Mouse (Mus musculus) embryonic facial prominence, embryonic 13.5 days (tissue): Measurements from ENCODE around the gene Eif5a. TPM values are rescaled to one million over a fixed set of nuclear protein-coding genes. Genes with fewer than 3 reads are reported as not detected.
A peak's percentile ranks its signal among the peaks of the same experiment; 100 is the strongest.

Source experiments
- ATAC-seq: fragments of 200-750 bp; cut with Nextera tagmentation; 2 replicates; pipeline ENCODE4 v1.8.0; 2017; ENCODE audit warnings: low read depth; ENCODE audit not compliant: insufficient number of reproducible peaks, insufficient read depth, low FRiP score, low TSS enrichment
- H3K27ac ChIP-seq: fragments of 300-500 bp; sonication (generic); 2 replicates; pipeline ENCODE4 v1.5.1; 2015; ENCODE audit warnings: moderate library complexity, mild to moderate bottlenecking, inconsistent platforms
- H3K27me3 ChIP-seq: fragments of 300-500 bp; sonication (generic); 2 replicates; pipeline ENCODE4 v1.6.1; 2015; ENCODE audit warnings: mild to moderate bottlenecking, inconsistent platforms
- H3K36me3 ChIP-seq: fragments of 300-500 bp; sonication (generic); 2 replicates; pipeline ENCODE4 v1.6.1; 2015; ENCODE audit warnings: mild to moderate bottlenecking, inconsistent platforms
- H3K4me1 ChIP-seq: fragments of 300-500 bp; sonication (generic); 2 replicates; pipeline ENCODE4 v1.6.1; 2015; ENCODE audit warnings: inconsistent platforms
- H3K4me2 ChIP-seq: fragments of 300-500 bp; sonication (generic); 2 replicates; pipeline ENCODE4 v1.6.1; 2015; ENCODE audit warnings: moderate library complexity, mild to moderate bottlenecking, inconsistent platforms
- H3K4me3 ChIP-seq: fragments of 300-500 bp; sonication (generic); 2 replicates; pipeline ENCODE4 v1.5.1; 2015; ENCODE audit warnings: mild to moderate bottlenecking, inconsistent platforms
- H3K9ac ChIP-seq: fragments of 300-500 bp; sonication (generic); 2 replicates; pipeline ENCODE4 v1.6.1; 2015; ENCODE audit warnings: mild to moderate bottlenecking, inconsistent platforms
- H3K9me3 ChIP-seq: fragments of 300-500 bp; sonication (generic); 2 replicates; pipeline ENCODE4 v1.6.1; 2016; ENCODE audit warnings: inconsistent platforms
- WGBS: fragments of 180-500 bp; shearing (Covaris S2); methylation state at CpG from one replicate; pipeline ENCODE4 v1.1.7; 2015; ENCODE audit warnings: mixed read lengths; 5-methylcytosine and 5-hydroxymethylcytosine counted together
- polyA plus RNA-seq: library from polyadenylated mRNA; unstranded; fragments of >200 nt; fragmentation: Nextera tagmentation; extraction: Ambion mirVana; gene quantifications from 2 replicates; pipeline ENCODE4 v1.2.1, GENCODE M21; 2015

Gene Eif5a
- polyA plus RNA-seq, 1 experiment from 2014 or later: 1,689 TPM

DNA sequence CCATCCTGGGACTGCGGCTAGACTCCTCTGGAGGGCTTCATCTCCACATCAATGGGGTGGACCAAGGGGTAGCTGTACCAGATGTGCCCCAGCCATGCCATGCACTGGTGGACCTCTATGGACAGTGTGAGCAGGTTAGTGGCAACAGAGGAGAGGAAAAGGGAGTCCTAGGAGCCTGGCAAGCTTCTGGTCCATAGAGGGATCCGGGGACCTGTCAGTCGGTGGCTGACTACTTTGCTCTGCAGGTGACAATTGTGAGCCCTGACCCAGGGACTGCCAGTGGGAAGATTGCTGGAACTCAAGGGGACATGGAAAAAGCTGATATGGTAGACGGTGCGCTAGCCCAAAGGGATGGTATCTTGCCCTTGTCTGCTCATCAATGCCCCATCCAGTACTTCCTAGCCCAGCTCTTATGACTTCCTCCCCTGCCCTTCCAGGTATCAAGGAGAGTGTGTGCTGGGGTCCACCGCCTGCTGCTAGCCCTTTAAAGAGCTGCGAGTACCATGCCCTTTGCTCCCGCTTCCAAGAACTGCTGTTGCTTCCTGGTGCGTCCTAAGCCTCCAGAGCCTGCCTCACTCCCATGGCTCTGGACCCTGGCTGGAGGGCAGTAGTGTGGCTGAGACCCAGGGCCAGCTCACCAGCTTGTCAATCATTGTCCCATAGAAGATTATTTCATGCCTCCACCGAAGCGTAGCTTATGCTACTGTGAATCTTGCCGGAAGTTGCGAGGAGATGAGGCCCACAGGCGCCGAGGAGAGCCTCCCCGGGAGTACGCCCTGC lies 10.8 kb downstream of the Eif5a start:
- Histone ChIP-seq H3K27me3 (no peaks in the 10 kb centered on the region), H3K9me3 (no peaks in the 10 kb centered on the region), H3K4me2 (no peak overlapping the region), H3K27ac (no peak overlapping the region), H3K4me1 (peaks cover 27% of the 10 kb centered on the region), H3K36me3 (peaks cover 87% of the 10 kb centered on the region), H3K9ac (no peak overlapping the region), H3K4me3 (no peak overlapping the region)
- 90% methylated on average over 17 of the region's 17 CpGs for WGBS
- ATAC-seq: no peak

DNA sequence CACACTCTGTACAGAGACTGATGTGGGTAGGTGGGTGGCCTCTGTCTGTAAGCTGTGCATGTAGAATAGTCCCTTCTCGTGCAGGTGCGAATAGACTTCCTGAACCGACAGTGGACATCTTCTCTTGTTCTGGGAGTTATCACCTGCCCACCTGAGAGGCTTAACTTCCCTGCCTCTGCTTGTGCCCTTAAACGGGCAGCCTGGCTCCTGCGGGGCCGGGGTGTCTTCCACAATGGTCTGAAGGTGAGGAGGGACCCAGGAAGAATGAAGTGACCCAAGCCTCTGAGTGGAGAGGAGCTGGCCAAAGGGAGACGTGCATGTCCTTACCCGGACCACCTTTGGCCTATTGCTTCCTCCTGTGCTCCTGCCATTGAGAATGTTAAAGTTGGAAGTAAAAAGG lies 11.6 kb downstream of the Eif5a start:
- Histone ChIP-seq H3K27me3 (no peaks in the 10 kb centered on the region), H3K9ac (no peak overlapping the region), H3K4me1 (peaks cover 19% of the 10 kb centered on the region), H3K27ac (no peak overlapping the region), H3K4me3 (no peak overlapping the region), H3K9me3 (no peaks in the 10 kb centered on the region), H3K36me3 (peaks cover 87% of the 10 kb centered on the region), H3K4me2 (no peak overlapping the region)
- no peak for ATAC-seq
- WGBS: 92% methylated on average over 8 of the region's 8 CpGs

DNA sequence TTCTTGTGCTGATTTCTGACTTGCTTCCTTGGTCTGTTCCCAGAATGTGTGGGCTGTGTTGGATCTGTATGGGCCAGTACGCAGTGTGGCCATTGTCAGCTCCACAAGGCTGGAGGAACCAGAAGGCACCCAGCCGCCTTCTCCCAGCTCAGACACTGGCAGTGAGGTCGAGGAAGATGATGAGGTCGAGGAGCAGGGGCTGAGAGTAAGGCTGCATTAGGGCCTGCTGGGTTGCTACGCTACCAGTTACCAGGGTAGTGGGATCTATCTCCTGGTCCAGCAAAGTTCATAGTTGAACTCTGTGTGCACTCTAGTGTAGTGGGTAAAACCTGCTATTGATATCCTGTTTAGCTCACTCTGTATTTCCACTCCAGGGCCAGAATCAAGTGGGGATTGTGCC lies 12.6 kb downstream of the Eif5a start:
- Histone ChIP-seq H3K4me2 (no peak overlapping the region), H3K36me3 (peaks cover 93% of the 10 kb centered on the region), H3K4me3 (no peak overlapping the region), H3K4me1 (peaks cover 9% of the 10 kb centered on the region), H3K9me3 (no peaks in the 10 kb centered on the region), H3K9ac (no peak overlapping the region), H3K27me3 (no peaks in the 10 kb centered on the region), H3K27ac (no peak overlapping the region)
- ATAC-seq: no peak
- 87% methylated on average over 5 of the region's 5 CpGs for WGBS

DNA sequence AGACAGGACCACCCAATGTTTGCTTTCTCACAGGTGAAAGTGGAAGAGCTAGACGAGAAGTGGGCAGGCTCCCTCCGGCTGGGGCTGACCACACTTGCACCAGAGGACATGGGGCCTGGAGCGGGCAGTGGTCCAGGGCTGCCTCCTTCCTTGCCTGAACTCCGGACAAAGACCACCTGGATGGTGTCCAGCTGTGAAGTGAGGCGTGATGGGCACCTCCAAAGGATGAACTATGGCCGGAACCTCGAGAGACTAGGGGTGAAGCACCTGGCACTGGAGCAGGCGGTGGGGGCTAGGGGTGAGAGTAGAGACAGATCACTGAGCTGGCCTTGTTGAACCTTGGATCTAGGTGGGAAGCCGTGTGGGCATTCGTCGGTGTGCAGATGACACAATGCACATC lies 13.1 kb downstream of the Eif5a start:
- Histone ChIP-seq H3K9me3 (no peaks in the 10 kb centered on the region), H3K27me3 (no peaks in the 10 kb centered on the region), H3K4me1 (peaks cover 9% of the 10 kb centered on the region), H3K4me2 (no peak overlapping the region), H3K9ac (peak overlapping the region; percentile 40; the same call in 1 of the 2 replicates), H3K27ac (no peak overlapping the region), H3K36me3 (peaks cover 98% of the 10 kb centered on the region), H3K4me3 (no peak overlapping the region)
- ATAC-seq: no peak
- WGBS: 96% methylated on average over 11 of the region's 11 CpGs

DNA sequence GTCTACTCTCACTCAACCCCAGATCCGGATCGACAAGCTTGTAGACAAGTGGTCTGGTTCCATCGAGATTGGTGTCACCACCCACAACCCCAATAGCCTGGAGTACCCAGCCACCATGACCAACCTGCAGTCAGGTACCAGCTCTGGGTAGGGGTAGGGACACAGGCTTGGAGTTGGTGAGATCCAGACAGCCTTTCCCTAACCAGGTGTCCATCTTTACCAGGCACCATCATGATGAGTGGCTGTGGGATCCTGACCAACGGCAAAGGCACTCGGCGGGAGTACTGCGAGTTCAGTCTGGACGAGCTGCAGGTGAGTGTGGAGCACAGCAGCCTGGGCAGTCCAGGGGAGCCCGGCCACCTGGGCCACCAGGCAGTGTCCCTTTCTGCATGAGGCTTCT lies 17.4 kb downstream of the Eif5a start:
- H3K27ac ChIP-seq: no peak overlapping the region
- no peaks in the 10 kb centered on the region for H3K27me3 ChIP-seq
- 95% methylated on average over 9 of the region's 9 CpGs for WGBS
- no peaks in the 10 kb centered on the region for H3K9me3 ChIP-seq
- H3K4me3 ChIP-seq: no peak overlapping the region
- H3K4me1 ChIP-seq: peaks cover 20% of the 10 kb centered on the region
- ATAC-seq: no peak
- H3K4me2 ChIP-seq: no peak overlapping the region
- 0 out of 2 replicates have a peak overlapping the region, but pooled peaks have one; percentile 2 for H3K9ac ChIP-seq
- peaks cover 62% of the 10 kb centered on the region for H3K36me3 ChIP-seq

DNA sequence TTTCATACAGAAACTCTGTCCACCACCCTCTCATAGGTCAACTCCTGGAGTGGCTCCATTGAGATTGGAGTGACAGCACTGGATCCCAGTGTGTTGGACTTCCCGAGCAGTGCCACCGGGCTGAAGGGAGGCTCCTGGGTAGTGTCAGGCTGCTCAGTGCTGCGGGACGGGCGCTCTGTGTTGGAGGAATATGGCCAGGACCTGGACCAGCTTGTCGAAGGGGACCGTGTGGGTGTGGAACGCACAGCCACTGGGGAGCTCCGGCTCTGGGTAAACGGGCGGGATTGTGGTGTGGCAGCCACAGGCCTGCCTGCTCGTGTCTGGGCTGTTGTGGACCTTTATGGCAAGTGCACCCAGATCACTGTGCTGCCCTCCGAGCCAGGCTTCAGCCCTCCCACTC lies 18.8 kb downstream of the Eif5a start:
- H3K27me3 ChIP-seq: no peaks in the 10 kb centered on the region
- no peak for ATAC-seq
- H3K4me2 ChIP-seq: peak overlapping the region; percentile 83
- no peaks in the 10 kb centered on the region for H3K9me3 ChIP-seq
- H3K9ac ChIP-seq: peak overlapping the region; percentile 96
- H3K4me3 ChIP-seq: peak overlapping the region; percentile 78
- peaks cover 48% of the 10 kb centered on the region for H3K36me3 ChIP-seq
- no peak overlapping the region for H3K27ac ChIP-seq
- peaks cover 28% of the 10 kb centered on the region for H3K4me1 ChIP-seq
- 88% methylated on average over 13 of the region's 13 CpGs for WGBS

DNA sequence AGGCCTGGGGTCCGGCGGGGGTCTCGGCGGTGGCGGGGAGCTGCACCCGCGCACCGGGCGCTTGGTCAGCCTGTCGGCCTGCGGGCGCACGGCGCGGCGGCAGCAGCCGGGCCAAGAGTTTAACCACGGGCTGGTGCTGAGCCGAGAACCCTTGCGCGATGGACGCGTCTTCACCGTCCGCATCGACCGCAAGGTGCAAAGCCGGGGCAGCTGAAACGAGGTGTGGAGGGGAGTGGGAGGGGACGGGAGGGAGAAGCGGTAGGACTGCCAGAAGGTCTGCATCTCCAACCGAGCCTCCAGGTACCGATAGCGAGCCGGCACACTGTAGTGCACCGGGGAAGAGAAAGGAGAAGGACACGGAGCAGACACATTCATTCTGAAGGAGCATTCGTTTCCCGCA lies 19.8 kb downstream of the Eif5a start:
- H3K9me3 ChIP-seq: no peaks in the 10 kb centered on the region
- peak overlapping the region; percentile 83 for H3K4me2 ChIP-seq
- no peak for ATAC-seq
- H3K27me3 ChIP-seq: no peaks in the 10 kb centered on the region
- H3K9ac ChIP-seq: peak overlapping the region; percentile 96
- 1% methylated on average over 39 of the region's 39 CpGs for WGBS
- H3K27ac ChIP-seq: peak overlapping the region; percentile 97
- peak overlapping the region; percentile 78 for H3K4me3 ChIP-seq
- H3K36me3 ChIP-seq: peaks cover 39% of the 10 kb centered on the region
- peaks cover 28% of the 10 kb centered on the region for H3K4me1 ChIP-seq

DNA sequence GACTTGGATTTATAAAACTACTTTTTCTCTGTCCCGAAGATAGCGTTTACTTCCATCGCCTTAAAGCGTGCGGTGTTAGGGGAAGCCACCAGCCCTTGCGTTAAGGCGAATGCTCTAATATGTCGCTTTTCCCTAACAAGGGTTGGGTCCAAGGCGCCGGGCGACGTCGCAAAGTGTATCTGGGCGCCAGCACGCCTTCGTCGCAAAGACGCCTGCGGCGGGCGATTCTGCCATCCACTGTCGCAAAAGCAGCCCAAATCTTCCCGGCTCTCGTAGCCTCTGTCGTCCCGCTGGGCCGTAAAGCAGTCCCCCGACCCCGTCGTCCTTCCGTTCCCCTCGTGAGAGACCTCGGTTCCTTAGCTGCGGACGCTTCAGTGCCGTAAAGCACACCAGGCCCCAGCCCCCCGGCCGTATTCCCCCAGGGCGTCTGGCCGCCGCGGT lies 20.3 kb downstream of the Eif5a start:
- Histone ChIP-seq H3K4me2 (peak overlapping the region; percentile 83), H3K4me1 (peaks cover 28% of the 10 kb centered on the region), H3K4me3 (peak overlapping the region; percentile 78), H3K36me3 (peaks cover 33% of the 10 kb centered on the region), H3K27me3 (no peaks in the 10 kb centered on the region), H3K27ac (peak overlapping the region; percentile 97), H3K9me3 (no peaks in the 10 kb centered on the region), H3K9ac (peak overlapping the region; percentile 96)
- under 1% methylated on average over 42 of the region's 42 CpGs for WGBS
- peak; percentile 76 for ATAC-seq

DNA sequence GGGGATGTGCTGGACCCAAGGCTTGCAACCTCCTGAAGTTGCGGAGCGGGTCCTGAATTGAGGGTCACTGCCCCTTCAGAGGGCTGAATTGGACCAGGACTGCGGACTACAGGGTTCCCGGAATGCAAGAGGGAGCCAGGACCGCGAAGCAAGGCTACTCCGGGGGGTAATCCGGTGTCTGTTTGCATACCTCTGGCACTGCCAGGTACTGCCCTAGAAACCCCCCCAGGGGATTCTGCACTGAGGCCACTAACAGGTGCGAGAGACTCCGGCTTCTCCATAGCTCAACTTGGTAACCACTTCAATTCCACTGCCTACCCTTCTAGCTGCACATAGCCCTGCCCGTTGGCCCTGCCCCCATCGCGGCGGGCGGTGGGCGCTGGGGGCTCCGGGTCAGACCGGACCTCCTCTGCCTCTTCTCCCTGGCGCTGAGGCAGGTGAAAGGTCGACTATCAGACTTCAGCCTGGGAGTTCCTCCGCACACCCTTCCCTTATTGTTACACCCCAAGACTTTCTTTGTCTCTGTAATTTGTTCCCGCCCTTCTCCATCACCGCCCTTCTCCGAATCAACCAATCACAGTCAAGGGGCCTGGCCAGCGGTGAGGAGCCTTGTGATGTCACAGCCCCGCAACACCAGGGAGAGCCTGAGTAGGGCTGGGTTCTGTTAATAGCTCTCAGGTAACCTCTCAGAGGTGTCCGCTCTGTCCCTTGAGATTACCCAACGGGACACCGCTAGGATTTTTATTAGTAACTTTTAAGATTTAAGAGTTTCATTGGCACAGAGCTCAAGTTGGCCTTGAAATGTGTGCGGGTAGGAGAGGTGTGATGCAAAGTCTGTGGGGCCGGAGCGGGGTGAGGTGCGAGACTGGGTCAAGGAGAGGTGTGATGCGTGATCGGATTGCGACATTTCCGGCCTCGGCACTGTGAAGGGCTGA lies 21.0 kb downstream of the Eif5a start, which contains the start of the genes 2810408A11Rik and Neurl4:
Gene 2810408A11Rik (minus strand): TSS at position 517 of the 935 bp plus-strand sequence.
Gene Neurl4 (plus strand): TSS at position 602 of the 935 bp plus-strand sequence.
- peak within 1 kb of the TSS; percentile 83 for H3K4me2 ChIP-seq
- peaks cover 28% of the 10 kb centered on the region for H3K4me1 ChIP-seq
- no peaks in the 10 kb centered on the region for H3K9me3 ChIP-seq
- peak within 1 kb of the TSS; percentile 96 for H3K9ac ChIP-seq
- H3K4me3 ChIP-seq: peak within 1 kb of the TSS; percentile 78
- peak within 1 kb of the TSS; percentile 97 for H3K27ac ChIP-seq
- peaks cover 26% of the 10 kb centered on the region for H3K36me3 ChIP-seq
- H3K27me3 ChIP-seq: no peaks in the 10 kb centered on the region
- WGBS: 0% methylated on average over 38 of the region's 38 CpGs
- peak; percentile 92 for ATAC-seq

DNA sequence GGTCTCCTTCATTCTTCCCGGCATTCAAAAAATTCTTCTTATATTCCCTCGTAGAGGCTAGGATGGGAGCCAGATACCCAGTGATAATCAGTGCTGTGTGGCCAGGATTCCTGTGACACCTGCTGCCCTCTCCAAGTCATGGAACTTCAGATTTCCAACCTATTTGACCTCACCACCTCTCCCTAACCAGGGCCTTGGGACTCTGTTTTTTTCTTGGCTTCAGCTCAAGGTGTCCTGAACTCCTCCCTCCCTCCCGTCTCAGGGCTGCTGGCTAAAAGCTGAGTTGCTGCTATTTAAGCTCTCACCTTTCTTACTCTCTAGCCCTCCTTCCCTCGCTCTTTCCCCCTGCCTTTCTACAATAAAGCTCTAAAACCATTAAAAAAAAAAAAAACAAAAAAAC lies 21.9 kb downstream of the Eif5a start:
- Histone ChIP-seq H3K4me2 (peak overlapping the region; percentile 83), H3K27me3 (no peaks in the 10 kb centered on the region), H3K9ac (peak overlapping the region; percentile 96), H3K4me1 (peaks cover 28% of the 10 kb centered on the region), H3K36me3 (peaks cover 17% of the 10 kb centered on the region), H3K9me3 (no peaks in the 10 kb centered on the region), H3K27ac (peak overlapping the region; percentile 97; the same call in 1 of the 2 replicates), H3K4me3 (peak overlapping the region; percentile 78)
- no peak for ATAC-seq
- 21% methylated on average over 4 of the region's 4 CpGs for WGBS

DNA sequence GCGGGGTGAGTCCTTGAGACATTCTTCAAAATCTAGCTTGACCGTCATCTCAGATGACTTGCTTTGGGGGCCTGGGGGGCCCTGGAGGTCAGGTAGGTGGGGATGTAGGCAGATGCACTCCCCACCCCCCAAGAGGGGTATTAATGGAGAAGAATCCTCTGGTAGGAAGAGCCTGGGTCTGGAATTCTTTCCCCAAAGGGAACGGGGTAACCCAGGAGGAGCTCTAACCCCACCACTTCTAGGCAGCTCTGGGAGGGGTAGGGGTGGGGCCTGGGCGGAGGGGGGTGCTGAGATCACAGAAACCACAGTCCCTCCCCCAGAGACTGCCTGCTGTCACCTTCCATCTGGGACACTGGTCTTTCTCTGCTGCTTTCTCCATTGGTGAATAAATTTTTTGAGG lies 26.5 kb downstream of the Eif5a start, which contains the start of gene Acap1:
Gene Acap1 (minus strand): TSS at position 249 of the 400 bp plus-strand sequence.
- Histone ChIP-seq H3K36me3 (no peaks in the 10 kb centered on the region), H3K4me2 (no peak within 1 kb of the TSS), H3K9ac (no peak within 1 kb of the TSS), H3K27ac (no peak within 1 kb of the TSS; the same call in 1 of the 2 replicates), H3K27me3 (no peaks in the 10 kb centered on the region), H3K4me1 (peaks cover 15% of the 10 kb centered on the region), H3K4me3 (no peak within 1 kb of the TSS), H3K9me3 (no peaks in the 10 kb centered on the region)
- 78% methylated on average over 4 of the region's 4 CpGs for WGBS
- ATAC-seq: no peak
